Mouse (Mus musculus): Measurements from ENCODE around the gene Mta3. TPM values are rescaled to one million over a fixed set of nuclear protein-coding genes. Genes with fewer than 3 reads are reported as not detected.
"Not testable (repeated sequence)": the region's sequence is repeated elsewhere in the genome, so short reads cannot be mapped to it uniquely, and the experiment has no call there.

The Mta3 gene
- polyA plus RNA-seq, 1 experiment = 44.5 TPM

- H3K4me3 ChIP-seq (ENCODE audit: control insufficient read depth, insufficient read depth, low read length) = no peak overlapping the region
- H3K27ac ChIP-seq (ENCODE audit: control insufficient read depth, insufficient read depth, low read length) = no peak overlapping the region
- no peaks in the 10 kb centered on the region for H3K27me3 ChIP-seq (ENCODE audit: control insufficient read depth, insufficient read depth, low read length)
- TF ChIP-seq CTCF (IDR thresholded peaks at IDR 0.05; ENCODE audit: borderline replicate concordance, control insufficient read depth, extremely low read depth, insufficient read depth, low read length, poor library complexity) (no peak), POLR2A (IDR thresholded peaks at IDR 0.05; ENCODE audit: control insufficient read depth, extremely low read depth, insufficient read depth, low read length, poor library complexity) (no peak)
- 93% methylated on average over 7 of the region's 7 CpGs for WGBS
- H3K4me1 ChIP-seq (replicated peaks; ENCODE audit: control insufficient read depth, insufficient read depth, low read length) = peaks cover 4% of the 10 kb centered on the region
- DNase-seq = no peak
- H3K36me3 ChIP-seq (ENCODE audit: control insufficient read depth, insufficient read depth, low read length) = no peaks in the 10 kb centered on the region
Measured at GRCm38 (mm10) chr17:83858413-83858812, 152.4 kb downstream of the Mta3 start.

GRCm38 (mm10) chr17:83859639-83860038 is 153.7 kb downstream of the Mta3 start:
- Histone ChIP-seq H3K27ac (ENCODE audit: control insufficient read depth, insufficient read depth, low read length) (no peak overlapping the region), H3K36me3 (ENCODE audit: control insufficient read depth, insufficient read depth, low read length) (no peaks in the 10 kb centered on the region), H3K4me3 (ENCODE audit: control insufficient read depth, insufficient read depth, low read length) (no peak overlapping the region), H3K4me1 (replicated peaks; ENCODE audit: control insufficient read depth, insufficient read depth, low read length) (peaks cover 4% of the 10 kb centered on the region), H3K27me3 (ENCODE audit: control insufficient read depth, insufficient read depth, low read length) (no peaks in the 10 kb centered on the region)
- WGBS = 93% methylated on average over 4 of the region's 4 CpGs
- no peak for DNase-seq
- TF ChIP-seq CTCF (IDR thresholded peaks at IDR 0.05; ENCODE audit: borderline replicate concordance, control insufficient read depth, extremely low read depth, insufficient read depth, low read length, poor library complexity) = no peak
- no peak for TF ChIP-seq POLR2A (IDR thresholded peaks at IDR 0.05; ENCODE audit: control insufficient read depth, extremely low read depth, insufficient read depth, low read length, poor library complexity)

GRCm38 (mm10) chr17:83860224-83860623 is 154.3 kb downstream of the Mta3 start:
- DNase-seq = no peak
- H3K4me1 ChIP-seq (replicated peaks; ENCODE audit: control insufficient read depth, insufficient read depth, low read length) = peaks cover 4% of the 10 kb centered on the region
- WGBS = 91% methylated on average over 7 of the region's 7 CpGs

GRCm38 (mm10) chr17:83860968-83861367 is 155.0 kb downstream of the Mta3 start:
- H3K4me3 ChIP-seq (ENCODE audit: control insufficient read depth, insufficient read depth, low read length) = not testable (repeated sequence)

More at GRCm38 (mm10) chr17:83860224-83860623, 154.3 kb downstream of the Mta3 start:
- Histone ChIP-seq H3K4me3 (ENCODE audit: control insufficient read depth, insufficient read depth, low read length) (no peak overlapping the region), H3K27ac (ENCODE audit: control insufficient read depth, insufficient read depth, low read length) (no peak overlapping the region), H3K36me3 (ENCODE audit: control insufficient read depth, insufficient read depth, low read length) (no peaks in the 10 kb centered on the region), H3K27me3 (ENCODE audit: control insufficient read depth, insufficient read depth, low read length) (no peaks in the 10 kb centered on the region)
- TF ChIP-seq CTCF (IDR thresholded peaks at IDR 0.05; ENCODE audit: borderline replicate concordance, control insufficient read depth, extremely low read depth, insufficient read depth, low read length, poor library complexity) = no peak
- TF ChIP-seq POLR2A (IDR thresholded peaks at IDR 0.05; ENCODE audit: control insufficient read depth, extremely low read depth, insufficient read depth, low read length, poor library complexity) = no peak

GRCm38 (mm10) chr17:83861444-83862133 is 155.6 kb downstream of the Mta3 start:
- H3K27me3 ChIP-seq (ENCODE audit: control insufficient read depth, insufficient read depth, low read length) = no peaks in the 10 kb centered on the region
- peak overlapping the region; percentile 85 for H3K27ac ChIP-seq (ENCODE audit: control insufficient read depth, insufficient read depth, low read length)
- DNase-seq = peak; percentile 95
- H3K4me1 ChIP-seq (replicated peaks; ENCODE audit: control insufficient read depth, insufficient read depth, low read length) = peaks cover 4% of the 10 kb centered on the region
- H3K36me3 ChIP-seq (ENCODE audit: control insufficient read depth, insufficient read depth, low read length) = no peaks in the 10 kb centered on the region
- H3K4me3 ChIP-seq (ENCODE audit: control insufficient read depth, insufficient read depth, low read length) = peak overlapping the region; percentile 85
- WGBS = under 1% methylated on average over 62 of the region's 62 CpGs
- TF ChIP-seq POLR2A (IDR thresholded peaks at IDR 0.05; ENCODE audit: control insufficient read depth, extremely low read depth, insufficient read depth, low read length, poor library complexity) = 0 out of 2 replicates have a peak, but pooled peaks have one; percentile 21
- no peak for TF ChIP-seq CTCF (IDR thresholded peaks at IDR 0.05; ENCODE audit: borderline replicate concordance, control insufficient read depth, extremely low read depth, insufficient read depth, low read length, poor library complexity)

More at GRCm38 (mm10) chr17:83860968-83861367, 155.0 kb downstream of the Mta3 start:
- not testable (repeated sequence) for H3K27ac ChIP-seq (ENCODE audit: control insufficient read depth, insufficient read depth, low read length); H3K36me3 ChIP-seq (ENCODE audit: control insufficient read depth, insufficient read depth, low read length); H3K4me1 ChIP-seq (replicated peaks; ENCODE audit: control insufficient read depth, insufficient read depth, low read length); DNase-seq; H3K27me3 ChIP-seq (ENCODE audit: control insufficient read depth, insufficient read depth, low read length)
- WGBS = 71% methylated on average over 8 of the region's 8 CpGs

GRCm38 (mm10) chr17:83862134-83862881 is 156.3 kb downstream of the Mta3 start:
- peak; percentile 64 for DNase-seq
- under 1% methylated on average over 25 of the region's 27 CpGs for WGBS
- peak overlapping the region; percentile 85 for H3K27ac ChIP-seq (ENCODE audit: control insufficient read depth, insufficient read depth, low read length)
- H3K4me1 ChIP-seq (replicated peaks; ENCODE audit: control insufficient read depth, insufficient read depth, low read length) = peaks cover 4% of the 10 kb centered on the region
- H3K4me3 ChIP-seq (ENCODE audit: control insufficient read depth, insufficient read depth, low read length) = peak overlapping the region; percentile 85
- no peak for TF ChIP-seq CTCF (IDR thresholded peaks at IDR 0.05; ENCODE audit: borderline replicate concordance, control insufficient read depth, extremely low read depth, insufficient read depth, low read length, poor library complexity)
- 0 out of 2 replicates have a peak, but pooled peaks have one; percentile 9 for TF ChIP-seq POLR2A (IDR thresholded peaks at IDR 0.05; ENCODE audit: control insufficient read depth, extremely low read depth, insufficient read depth, low read length, poor library complexity)
- H3K27me3 ChIP-seq (ENCODE audit: control insufficient read depth, insufficient read depth, low read length) = no peaks in the 10 kb centered on the region
- H3K36me3 ChIP-seq (ENCODE audit: control insufficient read depth, insufficient read depth, low read length) = no peaks in the 10 kb centered on the region

All from thymus, adult 2 months (tissue).